Mouse (Mus musculus) neural tube, embryonic 12.5 days (tissue): ENCODE measurements at regions not wholly inside any gene's neighbourhood (a gene's known extent, or its start where the extent isn't known, plus 50 kb on each side); places are given as distances from the start of the nearest gene placed in this dataset.
"Not testable (repeated sequence)": the region's sequence is repeated elsewhere in the genome, so short reads cannot be mapped to it uniquely, and the experiment has no call there.

Experiments used
- ATAC-seq: fragments of 200-750 bp; cut with Nextera tagmentation; 2 replicates; pipeline ENCODE4 v1.8.0; 2017; ENCODE audit warnings: low read depth, mild to moderate bottlenecking, moderate TSS enrichment, moderate library complexity; ENCODE audit not compliant: low FRiP score
- H3K27ac ChIP-seq: fragments of 300-500 bp; sonication (generic); 2 replicates; pipeline ENCODE4 v1.5.1; 2016
- H3K27me3 ChIP-seq: fragments of 300-500 bp; sonication (generic); replicated peaks from 2 replicates; pipeline ENCODE4 v1.6.1; 2016; ENCODE audit warnings: mild to moderate bottlenecking
- H3K36me3 ChIP-seq: fragments of 300-500 bp; sonication (generic); 2 replicates; pipeline ENCODE4 v1.6.1; 2016; ENCODE audit warnings: mild to moderate bottlenecking
- H3K4me1 ChIP-seq: fragments of 300-500 bp; sonication (generic); 2 replicates; pipeline ENCODE4 v1.6.1; 2016
- H3K4me2 ChIP-seq: fragments of 300-500 bp; sonication (generic); replicated peaks from 2 replicates; pipeline ENCODE4 v1.6.1; 2016; ENCODE audit warnings: mild to moderate bottlenecking
- H3K4me3 ChIP-seq: fragments of 300-500 bp; sonication (generic); 2 replicates; pipeline ENCODE4 v1.5.1; 2016
- H3K9ac ChIP-seq: fragments of 300-500 bp; sonication (generic); 2 replicates; pipeline ENCODE4 v1.6.1; 2016; ENCODE audit warnings: mild to moderate bottlenecking
- H3K9me3 ChIP-seq: fragments of 300-500 bp; sonication (generic); 2 replicates; pipeline ENCODE4 v1.6.1; 2016; ENCODE audit warnings: mild to moderate bottlenecking
- WGBS: fragments of 180-500 bp; shearing (Covaris S2); methylation state at CpG from one replicate; pipeline ENCODE4 v1.1.7; 2016; 5-methylcytosine and 5-hydroxymethylcytosine counted together

DNA sequence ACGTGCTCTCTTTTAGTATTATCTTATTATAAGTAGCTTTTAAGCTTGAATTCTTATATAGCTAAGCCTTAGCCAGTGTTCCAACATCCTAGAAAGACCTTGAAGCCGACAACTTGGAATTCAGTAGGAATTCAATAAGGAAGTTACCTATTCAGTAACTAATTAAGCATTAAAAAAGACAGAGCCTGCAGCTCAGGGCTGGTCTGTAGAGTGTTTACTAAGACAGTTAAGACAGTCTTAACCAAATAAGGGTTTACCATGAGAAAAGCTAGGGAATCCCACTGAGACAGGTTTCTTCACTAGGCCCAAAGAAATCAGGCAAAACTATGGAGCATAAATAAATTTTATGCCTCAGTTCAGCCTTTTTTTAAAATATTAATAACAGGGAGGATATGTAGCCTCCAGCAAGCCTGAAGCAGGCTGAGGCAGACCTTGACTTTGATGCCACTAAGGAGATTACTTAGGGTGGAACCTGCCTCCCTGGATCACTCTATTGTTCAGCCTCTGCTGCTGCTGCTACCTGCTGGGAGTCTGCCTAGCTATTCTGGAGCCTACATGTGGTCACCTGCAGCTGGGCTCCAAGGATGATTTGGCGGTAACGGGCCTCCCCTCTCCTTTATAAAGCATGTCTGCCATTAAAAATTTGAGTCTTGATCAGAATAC, 186.5 kb upstream of the Phyhipl start:
- ATAC-seq, result no peak
- Histone ChIP-seq H3K9ac (no peak overlapping the region), H3K27ac (no peak overlapping the region), H3K4me2 (no peak overlapping the region), H3K4me1 (no peaks in the 10 kb centered on the region), H3K36me3 (no peaks in the 10 kb centered on the region), H3K4me3 (no peak overlapping the region), H3K9me3 (peaks cover 9% of the 10 kb centered on the region; the same call in 1 of the 2 replicates), H3K27me3 (no peaks in the 10 kb centered on the region)
- WGBS, result 91% methylated on average over 4 of the region's 4 CpGs

DNA sequence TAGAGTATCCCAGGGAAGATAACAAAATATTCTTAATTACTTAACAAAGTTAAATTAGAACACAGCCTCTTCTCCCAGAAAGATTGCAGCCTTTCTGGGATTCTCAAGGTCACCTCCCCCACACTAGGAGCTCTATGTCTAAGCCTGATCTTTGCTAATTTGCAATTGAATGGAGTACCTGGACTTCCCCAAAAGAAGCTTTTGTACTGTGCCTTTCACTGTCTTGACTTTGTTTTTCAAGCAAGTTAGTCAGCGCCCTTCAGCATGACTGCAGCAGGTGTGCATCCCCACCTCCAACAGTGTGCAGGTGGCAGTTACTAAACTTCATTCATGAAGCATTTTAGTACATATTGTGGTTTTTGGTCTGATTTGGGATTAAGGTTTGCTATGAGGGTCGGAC, 185.4 kb upstream of the Phyhipl start:
- H3K4me3 ChIP-seq, H3K4me2 ChIP-seq, H3K4me1 ChIP-seq, H3K36me3 ChIP-seq, H3K27me3 ChIP-seq, H3K9ac ChIP-seq, H3K27ac ChIP-seq, ATAC-seq: not testable (repeated sequence)
- H3K9me3 ChIP-seq, result peaks cover 11% of the 10 kb centered on the region; the same call in 1 of the 2 replicates
- 93% methylated on average over 2 of the region's 2 CpGs for WGBS

DNA sequence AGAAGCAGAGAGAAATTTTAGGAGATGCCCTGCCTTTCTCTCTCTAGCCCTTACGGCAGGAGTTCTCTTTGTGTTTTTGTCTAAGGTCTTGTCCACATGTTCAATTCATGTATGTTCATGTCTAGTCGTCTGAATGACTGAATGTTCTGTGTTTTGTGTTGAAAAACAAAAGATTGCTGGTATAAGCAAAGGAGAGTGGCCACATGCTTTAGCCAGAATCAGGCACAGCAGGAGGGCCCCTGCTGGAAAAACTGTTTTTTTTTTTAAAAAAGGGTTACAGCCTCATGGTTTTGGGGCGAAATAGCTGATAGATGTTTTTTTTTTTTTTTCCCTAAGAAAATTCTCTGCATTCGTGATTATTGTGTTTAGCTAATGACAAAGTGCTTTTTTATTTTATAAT, 182.4 kb upstream of the Phyhipl start:
- ATAC-seq, result no peak
- no peak overlapping the region for H3K27ac ChIP-seq
- whole genome bisulfite sequencing, result 83% methylated on average over 4 of the region's 4 CpGs

DNA sequence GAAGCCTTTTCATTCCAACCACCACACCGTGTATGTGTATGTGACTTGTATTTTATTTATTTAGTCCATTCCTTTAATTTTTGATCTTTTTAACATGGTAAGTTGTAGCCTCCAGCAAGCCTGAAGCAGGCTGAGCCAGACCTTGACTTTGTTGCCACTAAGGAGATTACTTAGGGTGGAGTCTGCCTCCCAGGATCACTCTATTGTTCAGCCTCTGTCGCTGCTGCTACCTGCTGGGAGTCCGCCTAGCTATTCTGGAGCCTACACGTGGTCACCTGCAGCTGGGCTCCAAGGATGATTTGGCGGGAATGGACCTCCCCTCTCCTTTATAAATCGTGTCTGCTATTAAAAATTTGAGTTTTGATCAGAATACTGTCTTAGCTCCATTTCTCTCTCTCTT, 181.6 kb upstream of the Phyhipl start:
- Histone ChIP-seq H3K4me2 (no peak overlapping the region), H3K9me3 (peaks cover 11% of the 10 kb centered on the region; the same call in 1 of the 2 replicates), H3K4me3 (no peak overlapping the region), H3K36me3 (no peaks in the 10 kb centered on the region), H3K4me1 (no peaks in the 10 kb centered on the region), H3K9ac (no peak overlapping the region), H3K27me3 (no peaks in the 10 kb centered on the region), H3K27ac (no peak overlapping the region)
- WGBS, result 80% methylated on average over 6 of the region's 6 CpGs
- ATAC-seq, result no peak

More for the DNA sequence above, 182.4 kb upstream of the Phyhipl start:
- Histone ChIP-seq H3K4me3 (no peak overlapping the region), H3K9me3 (peaks cover 11% of the 10 kb centered on the region; the same call in 1 of the 2 replicates), H3K4me1 (no peaks in the 10 kb centered on the region), H3K9ac (no peak overlapping the region), H3K4me2 (no peak overlapping the region), H3K27me3 (no peaks in the 10 kb centered on the region), H3K36me3 (no peaks in the 10 kb centered on the region)

DNA sequence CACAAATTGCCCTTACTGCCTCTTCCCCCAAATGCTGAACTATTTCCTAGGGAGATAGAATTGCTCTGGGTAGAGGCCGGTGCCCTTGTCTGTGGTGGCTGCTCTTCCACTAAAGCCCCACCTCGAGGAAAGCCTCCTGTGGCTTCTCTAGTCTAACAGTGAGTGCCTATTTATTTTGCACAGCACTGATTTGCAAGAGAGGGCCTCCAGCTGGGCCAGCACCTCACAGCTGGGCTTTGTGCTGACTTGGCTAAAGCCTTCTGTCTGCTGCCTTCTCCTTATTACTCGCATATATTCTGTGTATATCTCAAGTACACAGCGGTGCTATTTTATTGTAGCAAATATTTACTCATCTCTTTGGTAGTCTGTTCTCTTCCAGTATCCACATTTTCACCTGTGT, 176.9 kb upstream of the Phyhipl start:
- ATAC-seq, result no peak
- no peak overlapping the region for H3K4me3 ChIP-seq
- WGBS, result 48% methylated on average over 4 of the region's 4 CpGs

DNA sequence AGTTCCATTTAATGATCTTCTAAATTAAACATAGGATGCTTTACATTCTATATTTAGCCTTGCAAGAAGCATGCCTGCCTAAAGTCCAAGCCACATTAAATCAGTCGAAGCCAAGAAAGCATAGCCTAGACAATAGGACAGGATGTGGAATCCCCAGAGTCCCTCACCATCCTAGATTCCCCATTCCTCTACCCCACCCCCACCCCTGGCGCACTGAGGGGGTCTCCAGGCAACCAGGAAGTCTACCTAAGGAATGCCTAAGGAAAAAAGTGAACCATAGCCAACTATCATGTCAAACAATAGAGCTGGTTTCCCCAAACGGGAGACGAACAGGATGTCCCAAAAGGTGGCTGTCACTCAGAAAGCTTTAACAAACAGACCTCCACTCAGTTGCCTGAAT, 172.5 kb upstream of the Phyhipl start:
- Histone ChIP-seq H3K27me3 (no peaks in the 10 kb centered on the region), H3K27ac (no peak overlapping the region), H3K36me3 (no peaks in the 10 kb centered on the region), H3K4me3 (no peak overlapping the region), H3K4me1 (no peaks in the 10 kb centered on the region), H3K9ac (no peak overlapping the region), H3K4me2 (no peak overlapping the region), H3K9me3 (no peaks in the 10 kb centered on the region)
- WGBS, result 12% methylated on average over 4 of the region's 4 CpGs
- ATAC-seq, result peak; percentile 77

More for the DNA sequence above, 176.9 kb upstream of the Phyhipl start:
- no peaks in the 10 kb centered on the region for H3K4me1 ChIP-seq
- H3K27ac ChIP-seq, result no peak overlapping the region
- H3K27me3 ChIP-seq, result no peaks in the 10 kb centered on the region
- no peaks in the 10 kb centered on the region for H3K36me3 ChIP-seq
- H3K9ac ChIP-seq, result no peak overlapping the region
- H3K4me2 ChIP-seq, result no peak overlapping the region
- H3K9me3 ChIP-seq, result peaks cover 6% of the 10 kb centered on the region; the same call in 1 of the 2 replicates

DNA sequence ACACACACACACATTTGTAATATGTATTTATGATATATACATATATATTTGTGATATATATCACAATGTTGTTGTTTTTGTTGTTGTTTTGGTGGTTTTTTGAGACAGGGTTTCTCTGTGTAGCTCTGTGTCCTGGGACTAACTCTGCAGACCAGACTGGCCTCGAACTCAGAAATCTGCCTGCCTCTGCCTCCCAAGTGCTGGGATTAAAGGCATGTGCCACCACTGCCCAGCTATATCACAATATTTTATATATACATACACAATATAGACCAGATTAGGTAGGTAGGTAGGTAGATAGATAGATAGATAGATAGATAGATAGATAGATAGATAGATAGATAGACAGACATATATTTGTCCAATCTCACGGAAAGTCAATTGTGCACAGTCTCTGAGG, 171.8 kb upstream of the Phyhipl start:
- not testable (repeated sequence) for H3K9me3 ChIP-seq, H3K4me1 ChIP-seq, H3K9ac ChIP-seq, H3K27ac ChIP-seq, H3K4me3 ChIP-seq, H3K27me3 ChIP-seq, ATAC-seq, H3K4me2 ChIP-seq, H3K36me3 ChIP-seq
- WGBS, result 96% methylated on average over 2 of the region's 2 CpGs

DNA sequence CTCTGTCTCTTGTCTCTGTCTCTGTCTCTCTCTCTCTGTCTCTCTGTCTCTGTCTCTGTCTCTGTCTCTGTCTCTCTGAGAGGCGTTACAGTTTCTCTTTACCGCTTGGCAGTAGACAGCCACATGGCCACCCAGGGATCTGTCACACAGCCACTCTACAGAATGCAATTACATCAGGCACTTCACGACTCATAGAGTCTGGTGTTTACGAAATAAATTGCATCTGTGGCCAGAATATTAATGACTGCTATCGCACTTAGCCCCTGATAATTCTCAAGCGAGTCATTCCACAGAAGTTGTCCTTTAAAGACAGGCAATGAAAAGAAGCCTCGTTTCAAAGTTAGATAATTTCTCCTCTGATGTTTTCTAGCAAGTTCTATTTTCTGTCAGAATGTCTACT, 170.9 kb upstream of the Phyhipl start:
- Histone ChIP-seq H3K36me3 (no peaks in the 10 kb centered on the region), H3K4me1 (no peaks in the 10 kb centered on the region), H3K4me3 (no peak overlapping the region), H3K27me3 (no peaks in the 10 kb centered on the region), H3K9me3 (no peaks in the 10 kb centered on the region), H3K9ac (no peak overlapping the region), H3K27ac (no peak overlapping the region), H3K4me2 (no peak overlapping the region)
- WGBS, result 63% methylated on average over 7 of the region's 7 CpGs
- peak; percentile 56; the same call in 1 of the 2 replicates for ATAC-seq

DNA sequence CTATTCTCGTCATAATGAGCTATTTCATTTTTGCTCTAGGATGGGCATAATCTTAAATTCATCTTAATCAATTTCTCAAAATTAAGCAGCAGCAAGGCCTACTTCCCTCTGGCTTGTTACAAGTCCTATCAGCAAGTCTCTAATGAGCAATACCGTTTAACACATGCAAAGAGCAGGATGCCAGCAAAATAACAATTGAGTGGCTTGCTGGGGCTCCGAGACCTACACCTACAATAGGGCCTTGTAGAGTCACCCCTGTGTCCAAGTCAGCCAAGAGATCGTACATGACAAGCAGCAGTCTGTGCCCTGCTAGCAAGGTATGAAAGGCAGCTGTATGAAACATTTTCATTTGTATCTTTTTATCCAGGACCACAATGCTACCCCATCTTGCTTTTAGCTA, 169.7 kb upstream of the Phyhipl start:
- Histone ChIP-seq H3K36me3 (no peaks in the 10 kb centered on the region), H3K4me3 (no peak overlapping the region), H3K9me3 (no peaks in the 10 kb centered on the region), H3K4me1 (no peaks in the 10 kb centered on the region), H3K27me3 (no peaks in the 10 kb centered on the region), H3K9ac (no peak overlapping the region), H3K27ac (no peak overlapping the region), H3K4me2 (no peak overlapping the region)
- no peak for ATAC-seq
- WGBS, result 81% methylated on average over 4 of the region's 4 CpGs

DNA sequence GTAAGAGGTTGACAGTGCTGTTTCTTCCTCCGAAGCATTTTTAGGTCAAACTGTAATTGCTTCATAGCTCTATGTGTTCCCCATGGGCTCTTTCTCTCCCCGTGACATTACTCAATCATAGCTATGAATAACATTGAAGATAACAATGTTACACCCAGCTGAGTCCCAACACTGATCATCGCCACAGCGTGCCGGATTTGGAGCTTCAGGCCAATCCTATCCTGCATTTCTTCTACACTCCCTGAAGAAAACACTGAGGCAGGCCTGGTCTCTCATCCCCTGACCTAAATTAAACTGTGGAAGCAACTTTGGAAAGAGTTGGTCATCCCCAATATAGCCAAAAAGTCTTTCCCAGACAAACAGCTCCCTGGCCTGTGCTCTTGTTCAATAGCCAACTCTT, 168.7 kb upstream of the Phyhipl start:
- no peak overlapping the region for H3K27ac ChIP-seq
- no peak overlapping the region for H3K4me2 ChIP-seq
- H3K9ac ChIP-seq, result no peak overlapping the region
- 76% methylated on average over 5 of the region's 5 CpGs for WGBS
- no peaks in the 10 kb centered on the region for H3K36me3 ChIP-seq
- no peaks in the 10 kb centered on the region for H3K4me1 ChIP-seq
- no peaks in the 10 kb centered on the region for H3K27me3 ChIP-seq
- ATAC-seq, result no peak
- no peak overlapping the region for H3K4me3 ChIP-seq
- no peaks in the 10 kb centered on the region for H3K9me3 ChIP-seq

DNA sequence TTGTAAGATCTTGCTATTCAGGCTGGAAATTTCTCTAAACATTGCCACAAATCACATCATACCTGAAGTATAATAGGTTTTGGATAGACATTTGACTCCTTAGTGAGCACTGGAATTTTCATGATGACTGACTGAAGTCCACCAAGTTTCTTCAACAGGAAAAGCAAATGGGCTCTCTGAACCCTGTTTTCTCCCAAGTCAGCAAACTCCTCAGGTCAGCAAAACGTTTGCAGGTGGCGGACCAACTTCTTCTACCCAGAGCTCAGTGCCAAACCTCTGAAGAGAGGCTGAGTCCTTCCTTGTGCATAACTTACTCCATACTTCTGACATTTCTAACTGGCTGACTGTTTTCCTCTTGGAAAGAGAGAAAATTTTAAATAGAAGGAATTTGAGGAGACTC, 164.2 kb upstream of the Phyhipl start:
- H3K36me3 ChIP-seq, result no peaks in the 10 kb centered on the region
- no peaks in the 10 kb centered on the region for H3K4me1 ChIP-seq
- WGBS, result 84% methylated on average over 2 of the region's 2 CpGs
- no peak overlapping the region for H3K4me2 ChIP-seq
- H3K9me3 ChIP-seq, result no peaks in the 10 kb centered on the region
- ATAC-seq, result no peak
- H3K27me3 ChIP-seq, result no peaks in the 10 kb centered on the region
- no peak overlapping the region for H3K27ac ChIP-seq
- H3K9ac ChIP-seq, result no peak overlapping the region
- H3K4me3 ChIP-seq, result no peak overlapping the region

DNA sequence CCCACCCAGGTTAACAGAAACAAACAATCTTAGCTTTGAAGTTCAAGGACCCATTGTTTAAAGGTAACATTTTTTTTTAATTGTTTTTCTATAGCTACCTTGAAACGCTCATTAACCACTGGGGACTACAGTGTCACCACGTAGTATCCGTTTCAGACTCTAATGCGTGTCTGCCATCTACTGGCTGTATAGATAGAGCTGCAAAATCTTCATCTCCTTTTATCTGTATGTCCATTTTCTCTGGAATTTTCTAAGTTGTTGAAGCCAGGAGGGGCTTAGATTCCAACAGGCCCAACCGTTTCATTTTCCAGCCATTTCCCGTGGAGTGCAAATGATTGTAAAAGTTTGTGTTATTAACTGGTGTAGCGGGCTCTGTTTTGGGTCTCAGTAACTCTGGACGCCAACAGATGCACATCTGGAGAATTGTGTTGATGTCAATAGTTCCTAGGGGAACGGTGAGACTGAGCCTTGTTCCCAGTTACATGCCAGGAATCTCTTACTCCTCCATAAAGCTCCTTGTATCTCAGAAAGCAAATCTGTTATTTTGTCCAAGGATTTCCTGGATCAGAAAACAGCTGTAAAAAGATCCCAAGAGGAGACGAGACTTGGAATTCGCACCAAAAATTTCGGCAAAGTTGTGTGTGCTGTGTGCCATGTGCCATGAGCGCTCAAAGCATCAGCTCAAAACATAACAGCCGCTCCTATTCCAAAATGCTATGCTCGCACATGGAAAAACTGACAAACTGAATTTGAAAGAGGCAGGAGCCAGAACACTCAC, 158.8 kb upstream of the Phyhipl start:
- H3K4me2 ChIP-seq, result no peak overlapping the region
- WGBS, result 68% methylated on average over 15 of the region's 15 CpGs
- 0 out of 2 replicates have a peak, but pooled peaks have one; percentile 33 for ATAC-seq

More for the DNA sequence above, 158.8 kb upstream of the Phyhipl start:
- H3K27ac ChIP-seq, result no peak overlapping the region
- H3K4me1 ChIP-seq, result no peaks in the 10 kb centered on the region
- no peak overlapping the region for H3K9ac ChIP-seq
- no peaks in the 10 kb centered on the region for H3K36me3 ChIP-seq
- no peak overlapping the region for H3K4me3 ChIP-seq
- no peaks in the 10 kb centered on the region for H3K27me3 ChIP-seq
- peaks cover 6% of the 10 kb centered on the region for H3K9me3 ChIP-seq
